Mouse (Mus musculus): Measurements from ENCODE around the gene D630023F18Rik. TPM values are rescaled to one million over a fixed set of nuclear protein-coding genes. Genes with fewer than 3 reads are reported as not detected.
A peak's percentile ranks its signal among the peaks of the same experiment; 100 is the strongest.

The D630023F18Rik gene
- polyA plus RNA-seq (2016; fragmentation: Nextera tagmentation; extraction: Ambion mirVana): 0.12 and 0.31 TPM in 2 replicates

DNA sequence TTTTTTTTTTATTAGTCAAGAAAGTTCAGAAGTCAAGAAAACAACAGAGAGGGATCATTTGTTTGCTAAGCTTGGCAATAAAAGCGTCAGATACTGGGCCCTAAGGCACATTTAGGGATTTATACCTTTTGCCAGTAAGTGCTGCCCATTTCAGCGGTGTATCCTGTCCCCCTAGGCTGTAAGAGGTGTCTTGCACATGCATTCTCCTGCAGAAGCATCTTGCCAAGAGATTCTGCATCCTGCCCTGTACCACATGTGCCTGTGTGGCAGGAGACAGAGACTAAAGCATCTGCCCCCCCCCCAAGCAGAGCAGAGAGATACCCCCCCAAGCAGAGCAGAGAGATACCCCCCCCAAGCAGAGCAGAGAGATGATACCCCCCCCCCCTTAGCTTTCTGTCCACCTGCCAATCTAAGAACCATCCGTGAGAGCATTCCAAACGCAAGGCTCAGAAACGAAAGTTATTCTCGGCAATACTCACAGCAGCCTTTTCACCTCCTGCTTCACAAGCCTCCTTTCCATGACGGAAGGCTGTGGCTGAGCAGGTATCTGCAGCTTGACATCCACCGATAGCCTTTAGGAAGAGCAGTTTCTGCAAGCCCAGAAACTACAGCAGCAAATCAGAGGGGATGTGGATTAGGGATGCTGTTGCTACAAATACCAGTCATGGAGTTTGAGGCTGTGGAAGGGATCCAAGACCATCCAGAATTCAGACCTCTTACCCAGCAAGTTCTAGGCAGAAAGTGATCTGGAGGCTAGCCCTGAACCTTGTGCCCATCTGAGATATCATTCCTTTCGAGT is at the start of gene D630023F18Rik:
Gene D630023F18Rik, minus strand, starts transcription at position 641 of the 799 bp plus-strand sequence.
- WGBS: 32% methylated on average over 9 of the region's 9 CpGs

DNA sequence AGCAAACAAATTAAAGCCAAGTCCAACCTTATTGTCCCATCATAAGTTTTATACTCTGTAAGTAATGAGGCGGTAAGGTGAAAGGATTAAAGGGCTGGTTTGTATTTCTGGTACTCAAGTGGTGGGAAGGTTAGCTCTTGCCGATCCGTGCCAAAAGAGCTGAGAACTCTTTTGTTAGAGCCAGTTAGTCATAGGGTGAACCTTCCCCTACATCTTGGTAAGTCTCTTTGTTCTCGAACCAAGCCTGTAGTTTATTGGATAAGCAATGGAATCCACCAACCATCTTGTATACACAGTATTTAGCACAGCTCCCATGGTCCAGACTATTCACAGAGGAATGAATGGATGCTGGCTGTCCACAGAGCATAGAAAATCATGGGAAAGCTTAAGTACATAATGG is 48.6 kb upstream of the D630023F18Rik start:
- 82% methylated on average over 4 of the region's 4 CpGs for WGBS
- no peaks in the 10 kb centered on the region for H3K4me1 ChIP-seq
- no peaks in the 10 kb centered on the region for H3K27me3 ChIP-seq (ENCODE audit: insufficient read depth, poor library complexity, severe bottlenecking)
- H3K4me3 ChIP-seq: no peak overlapping the region
- no peak for DNase-seq (ENCODE audit: low spot score)
- H3K27ac ChIP-seq: no peak overlapping the region
- peaks cover 78% of the 10 kb centered on the region for H3K36me3 ChIP-seq
- no peaks in the 10 kb centered on the region for H3K9me3 ChIP-seq

More for the DNA sequence above, at the start of gene D630023F18Rik:
- DNase-seq (ENCODE audit: low spot score): no peak
- no peaks in the 10 kb centered on the region for H3K9me3 ChIP-seq
- H3K27ac ChIP-seq: no peak within 1 kb of the TSS
- peak within 1 kb of the TSS; percentile 43 for H3K4me3 ChIP-seq
- no peaks in the 10 kb centered on the region for H3K4me1 ChIP-seq
- H3K36me3 ChIP-seq: no peaks in the 10 kb centered on the region
- H3K27me3 ChIP-seq (ENCODE audit: insufficient read depth, poor library complexity, severe bottlenecking): no peaks in the 10 kb centered on the region

GRCm38 (mm10) chr1:65169947-65170346 is 46.9 kb upstream of the D630023F18Rik start:
- H3K9me3 ChIP-seq: no peaks in the 10 kb centered on the region
- H3K27me3 ChIP-seq (ENCODE audit: insufficient read depth, poor library complexity, severe bottlenecking): no peaks in the 10 kb centered on the region
- no peak overlapping the region for H3K4me3 ChIP-seq
- WGBS: 73% methylated on average over 5 of the region's 5 CpGs
- no peak overlapping the region for H3K27ac ChIP-seq
- H3K36me3 ChIP-seq: peaks cover 94% of the 10 kb centered on the region
- DNase-seq (ENCODE audit: low spot score): no peak
- H3K4me1 ChIP-seq: no peaks in the 10 kb centered on the region

DNA sequence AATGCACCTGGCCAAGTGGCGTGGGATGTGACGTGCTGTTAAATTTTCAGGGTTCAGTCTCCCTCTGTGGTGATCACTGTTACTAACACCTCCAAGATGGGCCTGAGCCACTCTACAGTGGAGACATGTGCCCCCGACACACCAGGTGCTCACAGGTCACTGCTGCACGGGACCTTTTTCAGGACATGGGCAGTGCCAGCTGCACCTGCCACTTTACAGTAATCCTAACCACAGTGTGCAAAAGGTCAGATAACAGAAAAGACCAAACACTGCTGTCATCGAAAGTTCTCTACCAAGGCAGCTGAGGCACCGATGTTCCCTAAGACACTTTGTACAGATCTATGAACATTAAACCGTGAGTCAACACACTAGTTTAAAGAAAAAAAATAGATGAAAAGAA is 46.5 kb upstream of the D630023F18Rik start:
- H3K36me3 ChIP-seq: peaks cover 96% of the 10 kb centered on the region
- no peak overlapping the region for H3K27ac ChIP-seq
- 93% methylated on average over 7 of the region's 7 CpGs for WGBS
- no peaks in the 10 kb centered on the region for H3K4me1 ChIP-seq
- no peak for DNase-seq (ENCODE audit: low spot score)
- H3K27me3 ChIP-seq (ENCODE audit: insufficient read depth, poor library complexity, severe bottlenecking): no peaks in the 10 kb centered on the region
- H3K4me3 ChIP-seq: no peak overlapping the region
- no peaks in the 10 kb centered on the region for H3K9me3 ChIP-seq

DNA sequence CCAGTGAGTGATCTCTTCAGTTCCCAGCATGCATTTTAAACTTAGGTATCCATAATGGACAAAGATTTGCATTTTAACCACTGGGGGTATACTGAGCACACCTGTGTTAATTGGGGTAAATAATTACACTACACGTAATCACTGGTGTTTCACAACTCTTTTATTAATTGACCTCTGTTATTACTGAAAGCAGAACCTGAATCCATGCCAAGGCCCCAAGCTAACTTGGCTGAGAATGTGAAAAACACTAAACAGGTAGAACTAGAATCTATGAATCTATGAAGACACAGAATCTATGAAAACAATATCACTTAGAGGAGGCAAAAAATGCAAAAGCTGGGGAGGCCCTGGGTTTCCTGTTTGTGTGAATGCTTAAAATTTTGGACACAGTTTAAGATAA is 44.5 kb upstream of the D630023F18Rik start:
- Histone ChIP-seq H3K9me3 (no peaks in the 10 kb centered on the region), H3K36me3 (peaks cover 93% of the 10 kb centered on the region), H3K4me3 (no peak overlapping the region), H3K27ac (no peak overlapping the region), H3K27me3 (ENCODE audit: insufficient read depth, poor library complexity, severe bottlenecking) (no peaks in the 10 kb centered on the region), H3K4me1 (no peaks in the 10 kb centered on the region)
- no peak for DNase-seq (ENCODE audit: low spot score)
- whole genome bisulfite sequencing: 87% methylated on average over 1 of the region's 1 CpGs

GRCm38 (mm10) chr1:65162210-65162609 is 39.2 kb upstream of the D630023F18Rik start:
- Histone ChIP-seq H3K4me3 (no peak overlapping the region), H3K4me1 (no peaks in the 10 kb centered on the region), H3K36me3 (peaks cover 88% of the 10 kb centered on the region), H3K27ac (no peak overlapping the region), H3K27me3 (ENCODE audit: insufficient read depth, poor library complexity, severe bottlenecking) (no peaks in the 10 kb centered on the region), H3K9me3 (no peaks in the 10 kb centered on the region)
- 83% methylated on average over 1 of the region's 1 CpGs for WGBS
- no peak for DNase-seq (ENCODE audit: low spot score)

DNA sequence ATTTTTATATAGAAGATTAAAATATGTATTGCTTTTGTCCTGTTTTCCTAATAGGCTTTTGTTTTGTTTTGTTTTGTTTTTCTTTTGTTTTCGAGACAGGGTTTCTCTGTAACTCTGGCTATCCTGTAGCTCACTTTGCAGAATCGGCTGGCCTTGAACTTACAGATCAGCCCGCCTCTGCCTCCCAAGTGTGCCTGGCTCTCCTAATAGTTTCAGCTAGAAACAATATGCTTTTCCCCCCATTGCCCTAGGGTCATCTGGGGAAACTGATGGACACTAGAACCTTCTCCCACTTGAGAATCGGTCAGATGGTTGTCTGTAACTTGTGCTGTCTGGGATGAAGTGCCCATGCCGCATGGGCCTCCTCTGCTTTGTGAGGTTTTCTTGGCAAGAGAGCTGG is 33.1 kb upstream of the D630023F18Rik start:
- DNase-seq (ENCODE audit: low spot score): no peak
- Histone ChIP-seq H3K36me3 (peaks cover 32% of the 10 kb centered on the region), H3K27ac (no peak overlapping the region), H3K9me3 (no peaks in the 10 kb centered on the region), H3K27me3 (ENCODE audit: insufficient read depth, poor library complexity, severe bottlenecking) (no peaks in the 10 kb centered on the region), H3K4me3 (no peak overlapping the region), H3K4me1 (no peaks in the 10 kb centered on the region)
- WGBS: 87% methylated on average over 5 of the region's 5 CpGs

DNA sequence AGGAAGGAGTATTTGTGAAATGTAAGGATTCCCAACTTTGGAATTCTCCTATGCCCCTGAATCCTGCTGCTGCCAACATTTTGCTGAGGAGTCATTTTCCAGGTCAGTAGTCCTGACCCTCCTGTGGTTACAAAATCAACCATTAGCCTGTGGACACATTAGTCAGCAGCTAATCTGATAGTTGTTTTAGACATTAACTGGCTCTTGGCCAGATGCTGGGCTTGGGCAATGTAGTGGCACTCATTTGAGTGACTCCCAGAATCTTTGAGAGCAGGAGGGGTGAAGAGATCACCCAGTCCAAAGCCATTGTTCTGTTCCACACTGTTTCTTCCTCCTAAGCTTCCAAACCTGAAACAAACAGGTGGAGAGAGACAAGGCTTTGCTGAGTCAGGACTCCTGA is 31.8 kb upstream of the D630023F18Rik start:
- Histone ChIP-seq H3K9me3 (no peaks in the 10 kb centered on the region), H3K36me3 (peaks cover 19% of the 10 kb centered on the region), H3K4me1 (no peaks in the 10 kb centered on the region), H3K27me3 (ENCODE audit: insufficient read depth, poor library complexity, severe bottlenecking) (no peaks in the 10 kb centered on the region), H3K4me3 (no peak overlapping the region), H3K27ac (no peak overlapping the region)
- no peak for DNase-seq (ENCODE audit: low spot score)

DNA sequence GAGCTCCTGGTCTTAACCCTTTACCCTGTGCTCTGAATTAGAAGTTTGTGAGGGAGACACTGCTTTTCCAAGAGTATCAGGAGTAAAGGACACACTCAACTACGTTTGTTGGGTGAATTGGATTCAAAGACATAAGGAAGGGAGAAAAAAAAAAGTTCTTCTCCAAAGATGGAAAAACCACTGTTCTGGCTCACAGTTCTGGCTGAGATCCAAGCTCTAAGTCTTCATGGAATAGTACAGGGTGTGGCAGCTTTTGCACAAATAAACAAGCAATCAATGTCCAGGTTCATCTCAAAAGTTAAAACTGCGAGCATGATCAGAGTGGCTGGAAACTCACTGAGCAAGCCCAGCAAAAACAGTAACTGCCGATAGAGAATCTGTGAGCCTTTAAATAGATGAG is 25.0 kb upstream of the D630023F18Rik start:
- Histone ChIP-seq H3K4me1 (no peaks in the 10 kb centered on the region), H3K27ac (no peak overlapping the region), H3K9me3 (no peaks in the 10 kb centered on the region), H3K36me3 (no peaks in the 10 kb centered on the region), H3K27me3 (ENCODE audit: insufficient read depth, poor library complexity, severe bottlenecking) (no peaks in the 10 kb centered on the region), H3K4me3 (no peak overlapping the region)
- 77% methylated on average over 3 of the region's 3 CpGs for WGBS
- no peak for DNase-seq (ENCODE audit: low spot score)

- Histone ChIP-seq H3K27ac (no peak overlapping the region), H3K4me3 (no peak overlapping the region), H3K36me3 (no peaks in the 10 kb centered on the region), H3K4me1 (no peaks in the 10 kb centered on the region), H3K27me3 (ENCODE audit: insufficient read depth, poor library complexity, severe bottlenecking) (no peaks in the 10 kb centered on the region), H3K9me3 (no peaks in the 10 kb centered on the region)
- 88% methylated on average over 5 of the region's 5 CpGs for WGBS
- DNase-seq (ENCODE audit: low spot score): no peak
These were observed 24.3 kb upstream of the D630023F18Rik start for GRCm38 (mm10) chr1:65147326-65147725.

GRCm38 (mm10) chr1:65146601-65147000 is 23.6 kb upstream of the D630023F18Rik start:
- no peaks in the 10 kb centered on the region for H3K36me3 ChIP-seq
- H3K27ac ChIP-seq: no peak overlapping the region
- no peak for DNase-seq (ENCODE audit: low spot score)
- no peaks in the 10 kb centered on the region for H3K4me1 ChIP-seq
- no peaks in the 10 kb centered on the region for H3K27me3 ChIP-seq (ENCODE audit: insufficient read depth, poor library complexity, severe bottlenecking)
- 33% methylated on average over 2 of the region's 2 CpGs for whole genome bisulfite sequencing
- no peak overlapping the region for H3K4me3 ChIP-seq
- no peaks in the 10 kb centered on the region for H3K9me3 ChIP-seq

DNA sequence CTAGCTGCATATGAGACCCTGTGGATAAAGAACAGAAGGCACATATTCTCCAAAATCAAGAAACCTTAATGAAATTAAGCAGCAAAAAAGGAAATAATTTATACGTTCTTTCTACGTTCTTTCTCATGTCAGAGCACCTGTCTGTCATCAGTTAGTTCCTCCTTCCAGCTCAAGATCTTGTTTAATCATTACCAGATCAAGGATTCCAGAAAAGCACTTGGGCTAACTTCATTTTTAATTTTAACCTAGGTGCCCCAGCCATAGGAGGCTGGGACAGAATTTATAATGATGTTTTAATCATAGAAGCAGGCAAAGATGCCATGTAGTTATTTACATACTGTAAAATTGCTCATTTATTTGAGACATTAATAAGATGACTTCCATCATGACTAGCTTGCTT is 21.8 kb upstream of the D630023F18Rik start:
- Histone ChIP-seq H3K27ac (no peak overlapping the region), H3K4me1 (no peaks in the 10 kb centered on the region), H3K27me3 (ENCODE audit: insufficient read depth, poor library complexity, severe bottlenecking) (no peaks in the 10 kb centered on the region), H3K4me3 (no peak overlapping the region), H3K36me3 (no peaks in the 10 kb centered on the region), H3K9me3 (no peaks in the 10 kb centered on the region)
- DNase-seq (ENCODE audit: low spot score): no peak
- WGBS: 95% methylated on average over 2 of the region's 2 CpGs

DNA sequence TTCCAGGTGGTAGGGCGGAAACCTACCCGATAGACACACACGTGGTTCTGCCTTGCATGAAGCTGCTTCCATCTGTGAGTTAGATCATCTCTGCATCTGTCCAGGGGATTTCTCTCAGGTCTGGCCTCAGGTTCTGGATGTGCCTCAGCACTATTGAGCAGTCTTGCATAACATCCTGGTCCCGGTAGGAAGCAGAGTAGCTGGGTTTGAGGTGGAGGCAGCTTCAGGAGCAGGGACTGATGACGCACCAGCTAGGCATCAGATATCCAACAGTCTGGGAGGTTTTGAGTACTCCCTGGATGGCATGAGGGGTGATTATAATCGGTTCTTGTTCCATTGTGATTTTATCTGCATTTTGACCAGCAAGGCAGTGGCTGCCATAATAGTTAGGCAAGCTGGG is 14.5 kb upstream of the D630023F18Rik start:
- H3K4me1 ChIP-seq: no peaks in the 10 kb centered on the region
- no peaks in the 10 kb centered on the region for H3K27me3 ChIP-seq (ENCODE audit: insufficient read depth, poor library complexity, severe bottlenecking)
- no peak overlapping the region for H3K27ac ChIP-seq
- H3K4me3 ChIP-seq: no peak overlapping the region
- DNase-seq (ENCODE audit: low spot score): no peak
- H3K9me3 ChIP-seq: no peaks in the 10 kb centered on the region
- 83% methylated on average over 6 of the region's 6 CpGs for WGBS
- no peaks in the 10 kb centered on the region for H3K36me3 ChIP-seq

- H3K4me3 ChIP-seq: no peak overlapping the region
- H3K9me3 ChIP-seq: no peaks in the 10 kb centered on the region
- WGBS: 88% methylated on average over 1 of the region's 1 CpGs
- no peak for DNase-seq (ENCODE audit: low spot score)
- H3K36me3 ChIP-seq: no peaks in the 10 kb centered on the region
- H3K27ac ChIP-seq: no peak overlapping the region
- H3K4me1 ChIP-seq: no peaks in the 10 kb centered on the region
- H3K27me3 ChIP-seq (ENCODE audit: insufficient read depth, poor library complexity, severe bottlenecking): no peaks in the 10 kb centered on the region
These were observed 9.8 kb upstream of the D630023F18Rik start for GRCm38 (mm10) chr1:65132833-65133232.

All from heart, embryonic 10.5 days (tissue).